Mouse (Mus musculus) left cerebral cortex, adult 8-10 months (tissue): ENCODE data around the gene Hes1. TPM values are rescaled to one million over a fixed set of nuclear protein-coding genes. Genes with fewer than 3 reads are reported as not detected.

Experiments used
- DNase-seq, 2 experiments: peaks; one replicate each; pipeline ENCODE4 v3.0.0; 2022; ENCODE audit warnings: low spot score in 2 of 2
- total RNA-seq, 4 experiments: library from RNA; stranded (reverse); gene quantifications; 2 replicates each; pipeline ENCODE4 v1.2.4; 2022

Gene Hes1
- total RNA-seq, 4 experiments from 2014 or later, result 18.0 to 23.5 (median 18.5) TPM

GRCm38 (mm10) chr16:30113800-30114199 is 49.6 kb downstream of the Hes1 start:
- no peak for DNase-seq

- no peak for DNase-seq
Measured at GRCm38 (mm10) chr16:30114451-30114850, 50.3 kb downstream of the Hes1 start.

Other genes with a start within 250 kb of the Hes1 start
- not detected for gene Cpn2, start 203.1 kb downstream of the Hes1 start, total RNA-seq
- gene Lrrc15, start 218.9 kb downstream of the Hes1 start, total RNA-seq, result not detected
- gene Gp5, start 246.4 kb downstream of the Hes1 start, total RNA-seq, result 1 to 10 TPM in 1 of 4 experiments, under 1 TPM in 3; 0.74 to 1.6 (median 0.90) TPM